Mouse (Mus musculus): ENCODE results near the gene Grk2.

The Grk2 gene

DNA sequence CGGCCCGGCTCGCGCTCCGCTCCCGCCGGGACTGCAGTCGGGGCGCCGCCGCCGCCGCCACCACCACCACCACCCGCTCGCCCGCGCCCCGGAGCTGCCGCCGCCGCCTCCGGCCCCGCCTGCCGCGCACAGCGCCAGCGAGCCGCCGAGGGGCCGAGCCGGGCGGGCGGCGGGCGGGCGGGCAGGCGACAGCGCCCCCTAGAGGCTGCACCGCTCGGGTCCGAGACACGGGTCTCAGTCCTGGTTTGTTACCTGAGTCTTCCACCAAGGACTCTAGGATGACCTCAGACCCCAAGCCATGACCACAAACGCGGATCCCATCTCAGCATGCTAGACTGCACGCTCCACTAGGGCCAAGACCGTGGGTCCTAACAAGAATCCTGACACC is at the start of gene Grk2:
Grk2 (minus strand) TSS at position 33 of the 388 bp plus-strand sequence.
- DNase-seq (ENCODE audit: low spot score in 2 of 2), result peak; percentile 69 to 89

DNA sequence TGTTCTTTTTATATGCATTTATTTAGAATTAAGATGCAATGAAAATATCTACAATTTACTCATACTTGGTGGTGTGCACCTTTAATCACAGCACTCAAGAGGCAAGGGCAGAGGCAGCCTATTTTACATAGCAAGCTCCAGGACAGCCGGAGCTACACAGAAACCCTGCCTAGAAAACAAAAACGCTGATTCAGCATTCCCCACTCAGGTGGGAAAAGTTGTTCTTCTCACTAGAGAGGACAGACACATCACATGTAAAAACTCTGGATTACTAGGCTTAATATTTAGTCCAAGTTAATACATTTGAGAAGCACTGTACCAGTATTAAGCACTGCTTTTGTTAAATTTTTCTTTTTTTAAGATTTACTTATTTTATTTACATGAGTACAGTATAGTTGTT is 43.4 kb upstream of the Grk2 start:
- DNase-seq (ENCODE audit: low spot score in 2 of 2), result no peak

DNA sequence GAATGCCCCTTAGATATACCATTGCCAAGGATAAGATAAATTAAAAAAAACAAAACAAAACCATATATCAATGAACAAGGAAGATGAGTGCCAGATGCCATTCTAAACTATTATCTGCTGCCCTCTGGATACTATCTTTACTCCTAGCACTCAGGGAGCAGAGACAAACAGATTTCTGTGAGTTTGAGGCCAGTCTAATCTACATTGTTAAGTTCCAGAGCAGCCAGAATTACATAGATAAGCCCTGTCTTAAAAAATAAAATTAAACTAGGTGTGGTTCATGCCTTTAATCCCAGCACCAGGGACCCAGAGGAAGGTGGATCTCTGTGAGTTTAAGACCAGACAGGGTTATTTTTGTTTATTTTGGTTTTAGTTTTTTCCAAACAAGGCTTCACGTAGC is 40.5 kb upstream of the Grk2 start:
- DNase-seq (ENCODE audit: low spot score in 2 of 2), result no peak

DNA sequence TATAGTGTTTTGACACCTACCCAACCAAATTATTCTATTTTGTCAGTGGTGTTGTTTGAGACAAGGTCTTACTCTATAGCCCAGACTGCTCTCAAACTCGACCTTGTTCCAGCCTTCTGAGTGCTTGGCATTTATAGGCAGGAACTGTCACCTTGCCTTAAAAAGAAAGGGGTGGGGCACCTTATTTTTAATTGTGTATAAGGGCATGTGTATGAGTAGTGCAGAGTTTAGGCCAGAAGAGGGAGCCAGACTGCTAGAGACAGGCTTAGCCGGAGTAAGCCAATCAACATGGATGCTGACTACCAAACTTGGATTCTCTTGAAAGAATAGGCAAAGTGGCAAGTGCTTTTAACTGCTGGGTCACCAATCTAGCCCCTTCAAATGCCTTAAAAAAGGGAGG is 32.1 kb upstream of the Grk2 start:
- DNase-seq (ENCODE audit: low spot score in 2 of 2), result peak; percentile 48 to 75

DNA sequence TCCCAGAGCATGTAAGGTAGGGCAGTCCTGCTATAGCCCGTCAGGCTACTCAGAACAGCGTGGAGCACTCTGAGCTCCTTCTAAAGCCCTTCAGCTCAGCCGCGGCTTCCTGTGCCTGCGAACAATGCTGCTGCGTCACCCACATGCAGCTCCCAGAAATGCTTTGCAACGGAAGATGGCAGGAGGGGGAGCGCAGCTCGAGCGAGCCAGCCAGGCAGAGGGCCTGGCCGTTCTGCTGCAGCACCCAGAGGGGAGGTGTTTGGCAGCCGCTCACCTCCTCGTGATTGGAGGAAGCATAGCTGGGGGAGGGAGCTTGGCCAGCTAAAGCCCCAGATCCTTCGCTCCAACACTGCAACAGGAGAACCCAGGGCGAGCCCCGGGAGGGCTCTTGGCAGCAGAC is 27.8 kb upstream of the Grk2 start:
- peak; percentile 80 to 82 for DNase-seq (ENCODE audit: low spot score in 2 of 2)

DNA sequence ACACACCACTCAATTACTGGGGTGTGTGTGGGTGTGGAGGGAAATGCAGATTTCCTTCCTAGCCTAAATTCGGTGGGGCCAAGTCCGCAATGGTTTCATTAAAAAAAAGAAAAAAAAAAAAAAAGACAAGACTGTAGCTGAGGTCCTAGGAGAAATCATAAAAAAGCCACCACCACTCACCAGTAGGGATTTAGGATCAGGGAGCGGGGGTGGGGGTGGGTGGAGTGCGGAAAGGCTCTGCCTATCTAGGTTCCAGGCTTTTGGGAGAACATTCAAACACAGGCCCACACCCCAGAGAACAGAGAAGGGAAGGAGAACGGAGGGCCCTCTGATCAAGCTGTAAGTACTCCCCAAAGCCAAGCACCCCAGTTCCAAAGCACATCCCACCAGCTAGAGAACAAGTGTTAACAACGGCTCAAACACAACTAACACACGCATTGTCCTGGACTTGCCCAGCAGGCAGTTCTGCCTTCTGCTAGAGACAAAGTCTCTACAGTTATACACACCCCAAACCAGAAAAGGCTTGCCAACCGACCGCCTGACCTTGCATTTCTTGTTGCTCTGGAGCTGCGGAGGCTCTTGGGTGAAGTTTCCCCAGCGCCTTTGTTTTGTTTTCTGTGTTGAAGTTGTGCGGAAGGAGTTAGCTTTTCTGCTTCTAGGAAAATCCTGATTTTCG is 27.2 kb upstream of the Grk2 start:
- DNase-seq (ENCODE audit: low spot score in 2 of 2), result peak in 1 of 2 experiments; percentile 10

DNA sequence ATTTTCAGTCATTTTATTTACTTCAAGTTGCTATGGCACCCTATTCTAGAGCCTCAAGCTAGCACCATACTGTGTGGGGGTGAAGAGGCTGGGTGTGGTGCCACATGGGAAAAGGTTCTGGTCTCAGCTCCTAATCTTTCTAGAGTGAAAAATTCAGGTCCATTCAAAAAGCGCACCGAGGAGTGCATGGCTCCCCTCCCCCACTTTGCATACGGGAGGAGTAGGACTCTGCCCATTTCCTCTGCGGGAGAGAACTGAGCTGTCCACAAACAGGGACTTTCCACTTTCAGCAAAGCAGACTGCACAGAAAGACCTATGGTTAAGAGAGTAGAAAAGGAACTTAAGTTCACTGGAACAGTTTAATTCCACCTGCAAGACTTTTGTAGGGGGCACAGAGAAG is 26.6 kb upstream of the Grk2 start:
- DNase-seq (ENCODE audit: low spot score in 2 of 2), result peak; percentile 29 to 49

DNA sequence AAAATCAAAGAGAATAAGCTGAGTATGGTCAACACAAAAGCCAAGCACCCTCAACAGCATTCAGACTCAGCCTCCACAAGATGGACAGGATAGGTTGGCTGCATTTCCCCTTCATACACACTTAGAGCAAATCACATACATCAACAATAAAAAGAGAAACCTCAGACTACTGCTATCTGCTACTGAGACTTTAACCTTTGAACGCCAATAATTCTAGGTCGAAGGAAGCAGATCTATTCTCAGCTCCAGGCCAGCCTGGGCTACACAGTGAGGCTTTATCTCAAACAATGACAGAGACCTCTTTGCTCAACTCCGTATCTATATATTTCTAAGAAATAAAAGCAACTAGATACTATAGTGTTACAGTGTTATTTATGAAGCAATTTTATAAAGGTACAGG is 25.3 kb upstream of the Grk2 start:
- no peak for DNase-seq (ENCODE audit: low spot score in 2 of 2)

DNA sequence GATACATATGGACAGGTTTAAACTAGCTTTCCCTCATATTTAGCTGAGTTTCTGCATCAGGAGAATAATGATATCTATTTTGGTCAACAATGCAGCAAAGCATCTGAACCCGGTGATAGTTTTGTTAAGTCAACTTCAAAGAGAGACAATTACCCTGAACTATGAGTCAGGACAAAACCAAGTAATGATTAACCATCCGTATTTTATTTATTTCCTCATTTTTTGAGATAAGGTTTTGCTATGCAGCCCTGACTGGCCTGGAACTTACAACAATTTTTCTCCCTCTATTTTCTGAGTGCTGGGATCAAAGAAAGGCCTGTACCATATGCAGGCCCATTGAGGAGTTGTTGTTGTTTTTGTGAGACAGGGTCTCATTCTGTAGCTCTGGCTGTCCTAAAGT is 24.6 kb upstream of the Grk2 start:
- no peak for DNase-seq (ENCODE audit: low spot score in 2 of 2)

DNA sequence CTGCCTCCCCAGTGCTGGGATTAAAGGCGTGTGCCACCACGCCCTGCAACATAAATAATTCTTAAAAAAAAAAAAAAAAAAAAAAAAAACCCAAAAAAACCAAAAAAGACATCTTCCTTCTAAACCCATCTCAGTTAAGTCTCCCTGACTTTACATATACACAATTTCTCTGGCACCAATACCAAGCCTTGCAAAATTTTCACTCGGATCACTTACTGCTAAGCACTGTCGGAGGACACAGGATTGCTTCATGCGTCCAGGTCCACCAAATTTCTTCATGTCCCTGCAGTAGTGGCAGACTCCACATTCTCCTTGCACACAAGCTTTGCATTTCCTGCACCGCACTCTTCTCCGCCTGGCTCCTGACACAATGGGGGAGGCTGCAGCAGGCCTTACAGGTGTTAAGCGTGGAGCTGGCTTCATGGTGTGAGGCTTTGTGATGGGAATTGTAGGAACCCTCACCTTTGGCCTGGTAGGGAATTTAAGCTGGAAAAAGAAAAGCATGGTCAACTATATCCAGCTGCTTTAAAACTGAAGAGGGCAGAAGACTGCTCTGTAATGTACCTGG is 22.8 kb upstream of the Grk2 start:
- no peak for DNase-seq (ENCODE audit: low spot score in 2 of 2)

DNA sequence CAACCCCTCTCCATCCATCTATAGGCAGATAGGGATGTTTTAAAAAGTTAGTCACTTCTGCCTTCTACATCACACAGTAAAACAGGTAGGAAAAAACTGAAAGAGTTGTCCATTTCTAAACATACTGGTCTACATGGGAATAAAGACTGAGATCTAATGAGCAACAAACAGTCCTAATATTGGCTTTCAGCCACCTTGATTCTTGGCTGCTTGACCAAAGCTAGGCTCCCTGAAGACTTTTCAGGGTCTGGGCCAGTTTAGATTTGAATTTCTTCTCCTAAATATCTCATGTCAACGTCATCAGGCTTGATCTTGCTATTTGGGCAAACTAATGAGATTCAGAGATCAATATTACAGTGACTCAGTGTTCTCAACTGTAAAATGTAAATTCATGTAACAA is 20.9 kb upstream of the Grk2 start:
- DNase-seq (ENCODE audit: low spot score in 2 of 2), result no peak

DNA sequence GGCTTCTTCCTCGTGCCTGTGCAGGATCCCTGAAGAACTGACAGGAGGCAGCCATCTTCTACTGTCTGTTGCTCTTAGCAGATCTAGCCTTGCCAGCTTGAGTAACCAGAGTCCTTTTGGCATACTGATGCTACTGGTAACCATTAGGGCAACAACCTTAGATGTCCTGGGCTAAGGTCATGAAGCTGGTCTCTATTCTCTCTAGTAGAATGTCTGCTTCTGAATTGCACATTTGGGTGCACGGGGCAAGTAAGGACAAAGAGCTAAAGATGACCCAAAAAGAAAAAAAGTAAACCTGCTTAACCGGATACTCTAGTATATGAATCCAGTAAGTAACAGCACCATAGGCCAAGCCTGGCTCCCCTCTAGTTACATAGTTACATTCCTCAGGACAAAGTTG is 20.1 kb upstream of the Grk2 start:
- no peak for DNase-seq (ENCODE audit: low spot score in 2 of 2)

DNA sequence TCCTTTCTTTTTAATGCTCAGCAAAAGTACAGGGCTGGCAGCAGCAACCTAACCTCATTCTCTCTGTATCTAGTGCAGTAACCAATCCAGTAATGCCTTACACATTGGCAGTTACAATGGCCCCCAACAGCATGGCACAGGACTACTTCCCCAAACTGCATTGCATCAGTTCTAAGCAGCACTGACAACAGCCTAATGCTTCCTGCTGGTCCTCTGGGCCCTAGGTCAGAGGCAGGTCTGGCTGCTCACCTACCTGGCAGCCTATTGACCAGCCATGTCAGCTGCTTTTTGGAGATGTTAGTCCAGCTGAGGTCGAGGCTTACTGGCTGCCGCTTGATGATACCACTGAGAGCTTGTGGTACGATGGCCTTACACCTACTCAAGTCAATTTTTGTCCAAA is 16.1 kb upstream of the Grk2 start:
- no peak for DNase-seq (ENCODE audit: low spot score in 2 of 2)

DNA sequence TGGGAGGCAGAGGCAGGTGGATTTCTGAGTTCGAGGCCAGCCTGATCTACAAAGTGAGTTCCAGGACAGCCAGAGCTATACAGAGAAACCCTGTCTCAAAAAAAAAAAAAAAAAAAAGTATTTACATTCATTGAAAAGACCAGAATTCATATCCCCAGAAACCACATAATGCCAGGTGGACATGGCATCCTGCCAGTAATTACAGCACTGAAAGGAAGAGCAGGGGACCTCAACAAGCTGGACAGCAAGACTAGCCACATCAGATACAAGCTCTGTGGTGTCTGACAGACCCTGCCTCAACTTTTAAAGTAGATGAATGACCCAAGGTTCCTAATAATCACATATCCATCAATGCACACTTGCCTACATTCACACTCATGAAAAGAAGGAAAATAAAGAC is 15.6 kb upstream of the Grk2 start:
- no peak for DNase-seq (ENCODE audit: low spot score in 2 of 2)

DNA sequence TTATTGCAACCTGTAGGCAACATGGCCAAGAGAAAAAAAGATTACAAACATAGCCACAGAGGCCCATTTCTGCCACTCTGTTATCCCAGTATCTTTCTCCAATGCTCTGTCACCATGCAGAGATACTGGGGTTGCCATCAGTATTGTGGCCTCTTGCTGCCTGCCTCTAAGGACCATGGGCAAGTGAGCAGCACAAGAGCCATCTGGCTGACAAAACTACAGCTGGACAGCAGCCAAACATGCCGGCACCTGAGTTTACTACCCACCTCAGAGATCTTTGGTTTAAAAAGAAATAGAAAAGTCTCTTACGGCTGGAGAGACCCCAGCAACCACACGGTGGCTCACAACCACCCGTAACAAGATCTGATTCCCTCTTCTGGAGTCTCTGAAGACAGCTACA is 13.2 kb upstream of the Grk2 start:
- no peak for DNase-seq (ENCODE audit: low spot score in 2 of 2)

DNA sequence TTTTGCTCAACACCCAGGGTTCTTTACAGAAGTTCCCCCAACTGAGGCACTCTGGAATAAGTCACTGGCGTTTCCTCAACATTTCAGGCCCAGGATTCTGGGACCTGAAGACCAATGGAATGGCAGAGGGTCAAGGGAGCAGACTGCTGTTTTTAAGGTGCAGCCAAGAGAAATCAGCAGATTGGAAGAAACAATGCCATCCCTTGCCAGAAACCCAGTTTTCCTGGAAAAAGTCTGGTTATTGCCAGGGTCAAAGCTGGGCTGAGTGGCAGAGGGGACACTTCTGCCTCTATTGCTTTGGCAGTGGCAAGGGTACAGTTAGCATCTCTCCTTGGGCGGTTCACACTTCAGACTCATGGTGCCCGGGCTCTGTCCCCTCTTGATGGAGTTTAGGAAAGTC is 11.2 kb upstream of the Grk2 start:
- DNase-seq (ENCODE audit: low spot score in 2 of 2), result no peak

DNA sequence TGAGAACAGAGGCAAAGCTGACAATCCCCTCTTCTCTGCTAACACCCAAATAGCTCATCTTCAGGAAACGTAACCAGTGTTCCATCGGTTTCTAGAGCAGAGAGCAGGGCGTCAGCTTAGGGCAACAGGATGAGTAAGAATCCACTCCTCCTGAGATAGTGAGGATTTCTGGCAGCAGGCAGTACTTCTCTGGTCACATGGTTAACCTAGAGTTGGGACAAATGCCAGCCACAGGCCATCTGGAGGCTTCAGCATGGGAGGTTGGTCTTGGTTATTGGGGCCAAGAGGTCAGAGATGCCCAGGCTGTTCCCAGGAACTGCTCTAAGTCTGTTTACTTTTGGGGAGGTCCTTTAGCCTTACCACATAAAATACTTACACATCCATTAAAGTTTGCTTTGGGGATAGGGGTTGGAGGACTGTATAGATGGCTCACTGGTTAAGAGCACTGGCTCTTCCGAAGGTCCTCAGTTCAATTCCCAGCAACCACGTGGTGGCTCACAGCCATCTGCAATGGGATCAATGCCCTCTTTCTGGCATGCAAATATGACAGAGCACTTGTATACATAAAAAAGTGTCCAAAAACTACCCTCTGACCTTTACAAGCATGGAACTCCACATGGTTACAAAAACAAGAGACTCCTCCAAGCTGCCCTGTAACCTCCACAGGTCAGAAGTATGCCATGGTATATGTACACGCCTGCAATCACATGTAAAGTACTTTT is 9.4 kb upstream of the Grk2 start:
- DNase-seq (ENCODE audit: low spot score in 2 of 2), result no peak

DNA sequence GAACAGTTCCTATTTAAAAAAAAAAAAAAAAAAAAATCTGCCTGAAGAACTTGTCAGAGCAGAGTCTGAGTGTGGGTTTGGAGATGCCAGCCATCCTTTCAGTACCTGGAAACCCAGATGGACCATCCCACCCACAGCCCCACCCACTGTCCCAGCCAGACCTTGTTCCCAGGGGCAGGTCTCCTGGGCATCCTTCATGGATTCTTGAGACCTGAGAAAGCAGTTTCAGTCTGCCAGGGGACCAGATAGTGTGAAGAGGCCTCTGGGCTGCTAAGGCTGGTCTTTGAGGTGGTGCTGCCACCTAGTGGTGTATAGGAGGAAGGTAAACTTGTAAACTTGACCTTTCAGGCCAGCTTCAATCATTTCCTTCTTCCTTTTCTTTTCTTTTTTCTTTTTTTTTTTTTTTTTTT is 3.8 kb upstream of the Grk2 start:
- DNase-seq (ENCODE audit: low spot score in 2 of 2), result peak; percentile 41 to 70

DNA sequence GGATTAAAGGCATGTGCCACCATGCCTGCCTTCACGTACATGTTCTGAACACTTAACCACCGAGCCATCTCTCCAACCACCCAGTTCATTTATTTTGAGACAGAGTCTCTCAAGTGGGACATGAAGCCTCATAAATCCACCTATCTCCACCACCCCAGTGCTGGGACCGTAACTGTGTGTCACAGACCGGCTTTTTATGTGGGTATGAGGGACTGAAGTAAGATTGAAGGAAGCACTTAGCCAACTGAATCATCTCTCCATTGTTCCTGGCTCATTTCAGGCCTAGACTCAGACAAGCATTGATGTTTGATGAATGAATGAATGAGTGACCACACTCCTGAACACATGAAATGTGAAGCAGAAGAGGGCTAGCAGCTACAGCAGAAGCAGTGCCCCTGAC is 3.3 kb upstream of the Grk2 start:
- DNase-seq (ENCODE audit: low spot score in 2 of 2), result no peak

DNA sequence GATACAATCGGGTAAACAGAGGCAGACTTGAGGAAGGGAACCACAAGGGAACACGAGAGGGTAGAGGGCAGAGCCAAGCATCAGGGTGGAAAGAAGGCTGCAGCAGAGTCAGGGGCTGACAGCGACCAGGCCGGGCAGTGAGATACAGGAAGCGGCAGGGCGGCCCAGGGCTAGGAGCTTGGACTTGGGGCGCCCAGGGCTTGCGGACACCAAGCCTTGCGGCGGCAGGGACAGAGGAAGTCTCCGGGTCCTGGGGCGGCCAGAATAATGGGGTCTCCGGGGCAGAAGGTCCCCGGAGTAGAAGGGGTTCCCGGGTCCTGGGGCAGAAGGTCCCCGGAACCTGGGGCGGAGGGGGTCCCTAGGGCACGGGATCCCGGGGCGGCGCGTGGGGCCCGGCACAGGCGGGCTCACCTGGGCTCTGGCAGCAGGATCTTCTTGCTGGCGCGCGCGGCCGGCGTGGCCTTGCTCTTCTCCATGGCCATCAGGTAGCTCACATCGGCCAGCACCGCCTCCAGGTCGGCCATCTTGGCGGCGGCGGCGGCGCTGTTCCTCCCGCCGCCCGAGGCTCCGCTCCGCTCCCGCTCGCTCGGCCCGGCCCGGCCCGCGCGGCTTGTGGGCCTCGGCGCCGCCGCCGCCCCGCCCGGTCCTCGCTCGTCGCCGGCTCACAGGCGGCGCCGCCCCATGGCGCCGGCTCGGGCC is 382 bp downstream of the Grk2 start:
- DNase-seq (ENCODE audit: low spot score in 2 of 2), result peak; percentile 48 to 57

DNA sequence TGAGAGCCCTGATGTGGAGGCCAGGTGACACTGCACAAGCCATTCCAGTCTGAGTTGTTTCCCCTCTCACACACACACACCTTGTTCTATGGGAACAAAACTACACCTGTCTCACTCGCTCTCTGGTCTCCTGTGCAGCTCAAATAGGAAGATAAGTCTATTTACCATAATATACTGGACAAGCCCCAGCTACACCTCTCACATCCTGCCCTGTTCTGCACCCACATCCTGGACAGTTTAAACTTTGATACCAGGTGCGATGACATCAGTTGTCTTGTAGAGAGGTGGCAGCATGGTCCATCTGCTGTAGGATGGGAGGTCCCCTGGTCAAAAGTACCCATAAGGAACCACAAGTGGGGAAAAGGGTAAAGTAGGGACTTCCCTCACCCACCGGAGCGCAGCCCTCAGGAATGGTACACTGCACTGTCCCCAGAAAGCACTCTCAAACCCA is 1.1 kb downstream of the Grk2 start:
- peak; percentile 52 for DNase-seq (ENCODE audit: low spot score in 2 of 2)

DNA sequence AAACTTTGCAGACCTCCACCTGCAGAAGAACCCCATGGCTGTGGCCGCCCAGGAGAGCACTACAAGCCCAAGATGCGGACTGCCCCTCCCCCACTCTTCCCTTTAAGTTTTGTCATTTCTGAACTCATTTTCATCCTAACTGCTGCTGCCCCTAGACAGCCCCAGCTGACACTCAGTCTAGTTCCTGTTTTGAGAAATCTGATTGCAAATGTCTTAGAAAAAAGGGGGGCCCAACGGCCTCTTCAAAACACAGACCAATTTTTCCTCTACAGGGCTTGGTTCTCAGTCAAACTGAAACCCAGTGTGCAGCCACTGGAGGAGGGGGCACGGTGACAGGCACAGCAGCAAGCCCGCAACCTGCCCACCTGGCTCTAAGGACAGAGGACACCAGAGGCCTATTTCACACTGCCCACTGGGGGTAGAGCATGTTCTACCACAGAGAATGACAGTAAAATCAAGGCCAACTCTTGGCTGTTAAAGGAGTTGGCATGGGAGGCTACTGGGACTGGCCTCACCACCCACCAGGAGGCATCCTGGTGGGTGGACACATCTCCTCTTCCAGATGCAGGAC is 1.7 kb downstream of the Grk2 start:
- DNase-seq (ENCODE audit: low spot score in 2 of 2), result peak; percentile 46 to 61
